Mouse (Mus musculus) megakaryocyte, embryonic 14.5 days (primary cell): ENCODE results near the gene Capn15. TPM values are rescaled to one million over a fixed set of nuclear protein-coding genes. Genes with fewer than 3 reads are reported as not detected.

Experiments used
- H3K27me3 ChIP-seq: replicated peaks from 2 replicates; pipeline ENCODE3; 2012; ENCODE audit warnings: inconsistent platforms
- H3K36me3 ChIP-seq: replicated peaks from 2 replicates; pipeline ENCODE3; 2012; ENCODE audit warnings: low read length, inconsistent platforms, mixed read lengths
- H3K4me1 ChIP-seq: 2 replicates; pipeline ENCODE4 v1.6.1; 2012; ENCODE audit warnings: inconsistent platforms
- H3K4me3 ChIP-seq: replicated peaks from 2 replicates; pipeline ENCODE3; 2012; ENCODE audit warnings: moderate library complexity, mild to moderate bottlenecking, inconsistent platforms
- H3K9me3 ChIP-seq: 2 replicates; pipeline ENCODE4 v1.6.1; 2012; ENCODE audit warnings: inconsistent platforms
- FLI1 ChIP-seq: IDR thresholded peaks from 2 replicates; pipeline ENCODE4 v1.6.1; 2012; ENCODE audit warnings: low read length, inconsistent platforms, mixed read lengths
- GATA1 ChIP-seq: IDR thresholded peaks from 3 replicates; pipeline ENCODE4 v1.6.1; 2012; ENCODE audit warnings: mixed read lengths, low read length, inconsistent platforms, borderline replicate concordance
- polyA plus RNA-seq: library from polyadenylated mRNA; stranded (reverse); fragments of >175 nt; gene quantifications from 2 replicates; pipeline ENCODE4 v1.2.3, GENCODE M21; 2012; ENCODE audit warnings: low replicate concordance; ENCODE audit not compliant: insufficient read depth

Gene Capn15
- polyA plus RNA-seq, 1 experiment = 12.2 TPM

GRCm38 (mm10) chr17:25934526-25934925 lies 51.1 kb downstream of the Capn15 start:
- Histone ChIP-seq H3K4me1 (peaks cover 14% of the 10 kb centered on the region), H3K27me3 (no peaks in the 10 kb centered on the region), H3K36me3 (peaks cover 93% of the 10 kb centered on the region), H3K4me3 (no peak overlapping the region), H3K9me3 (no peaks in the 10 kb centered on the region)
- TF ChIP-seq FLI1 (no peak), GATA1 (no peak)

DNA sequence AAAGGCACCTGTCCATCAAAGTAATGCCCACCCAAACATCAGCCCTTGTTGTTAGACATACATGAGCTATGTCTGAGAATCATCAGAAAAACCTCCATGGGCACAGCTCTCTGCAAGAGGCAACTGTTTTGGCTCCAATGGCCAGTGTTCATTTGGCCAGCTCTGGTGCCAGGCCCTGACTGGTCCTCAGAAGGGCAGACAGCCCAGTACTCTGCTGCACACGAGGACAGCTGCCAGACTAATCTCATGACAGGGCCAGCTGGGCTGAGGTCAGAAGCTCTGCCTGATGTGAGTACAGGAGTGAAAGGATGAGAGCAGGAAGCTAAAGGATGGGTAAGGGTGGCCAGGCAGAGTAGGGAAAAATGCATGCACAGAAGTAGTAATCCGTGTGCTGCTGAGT lies 60.2 kb downstream of the Capn15 start:
- TF ChIP-seq GATA1 (no peak), FLI1 (no peak)
- Histone ChIP-seq H3K27me3 (no peaks in the 10 kb centered on the region), H3K4me1 (peaks cover 26% of the 10 kb centered on the region), H3K36me3 (peaks cover 61% of the 10 kb centered on the region), H3K4me3 (no peak overlapping the region), H3K9me3 (no peaks in the 10 kb centered on the region)

GRCm38 (mm10) chr17:25922120-25922519 lies 63.5 kb downstream of the Capn15 start:
- Histone ChIP-seq H3K4me3 (peak overlapping the region; percentile 68), H3K4me1 (peaks cover 40% of the 10 kb centered on the region), H3K27me3 (no peaks in the 10 kb centered on the region), H3K36me3 (peaks cover 41% of the 10 kb centered on the region), H3K9me3 (no peaks in the 10 kb centered on the region)
- TF ChIP-seq GATA1 (no peak), FLI1 (no peak)

DNA sequence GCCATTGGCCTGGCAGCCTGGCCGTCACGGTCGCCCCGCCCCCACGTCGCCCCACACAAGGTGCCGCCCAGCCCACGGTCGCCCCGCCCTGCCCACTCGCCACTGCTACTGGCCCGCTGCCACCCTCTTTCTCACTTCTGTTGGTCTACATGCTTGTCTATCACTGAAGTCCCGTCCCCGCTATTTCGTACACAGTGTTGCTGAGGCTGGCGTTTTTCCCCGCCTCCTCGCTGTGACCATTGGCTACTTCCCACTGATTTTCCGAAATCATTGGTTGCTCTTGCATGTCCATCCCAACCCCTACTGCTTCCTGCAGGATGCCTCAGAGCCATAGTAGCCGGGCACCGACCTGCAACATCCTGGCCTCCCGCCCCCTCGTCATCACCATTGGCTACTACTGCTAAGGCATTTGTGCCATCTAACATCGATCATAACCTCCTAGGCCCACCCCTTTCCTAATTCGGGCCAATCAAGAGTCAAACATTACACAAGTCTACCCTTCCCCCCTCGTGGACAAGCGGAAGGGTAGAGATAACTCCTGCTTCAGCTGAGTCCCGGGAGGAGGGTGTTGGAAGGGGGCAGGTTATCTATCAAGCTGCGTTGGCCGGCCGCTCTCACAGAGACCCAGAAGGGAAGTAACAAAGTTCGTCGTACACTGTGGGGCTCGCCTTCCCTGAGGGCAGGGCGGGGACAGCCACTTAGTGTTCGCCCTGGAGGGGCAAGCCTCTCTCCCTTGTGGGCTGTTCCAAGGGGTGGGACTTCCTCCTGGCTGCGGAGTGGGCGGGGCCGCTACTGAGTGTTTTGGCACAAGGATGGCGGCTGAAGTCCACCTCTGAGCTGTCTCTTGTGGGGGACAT lies 65.6 kb downstream of the Capn15 start:
- Histone ChIP-seq H3K9me3 (no peaks in the 10 kb centered on the region), H3K4me3 (peak overlapping the region; percentile 100), H3K36me3 (peaks cover 35% of the 10 kb centered on the region), H3K4me1 (peaks cover 55% of the 10 kb centered on the region), H3K27me3 (peaks cover 2% of the 10 kb centered on the region)
- no peak for TF ChIP-seq FLI1
- TF ChIP-seq GATA1 = 0 out of 3 replicates have a peak, but pooled peaks have one; percentile 30

DNA sequence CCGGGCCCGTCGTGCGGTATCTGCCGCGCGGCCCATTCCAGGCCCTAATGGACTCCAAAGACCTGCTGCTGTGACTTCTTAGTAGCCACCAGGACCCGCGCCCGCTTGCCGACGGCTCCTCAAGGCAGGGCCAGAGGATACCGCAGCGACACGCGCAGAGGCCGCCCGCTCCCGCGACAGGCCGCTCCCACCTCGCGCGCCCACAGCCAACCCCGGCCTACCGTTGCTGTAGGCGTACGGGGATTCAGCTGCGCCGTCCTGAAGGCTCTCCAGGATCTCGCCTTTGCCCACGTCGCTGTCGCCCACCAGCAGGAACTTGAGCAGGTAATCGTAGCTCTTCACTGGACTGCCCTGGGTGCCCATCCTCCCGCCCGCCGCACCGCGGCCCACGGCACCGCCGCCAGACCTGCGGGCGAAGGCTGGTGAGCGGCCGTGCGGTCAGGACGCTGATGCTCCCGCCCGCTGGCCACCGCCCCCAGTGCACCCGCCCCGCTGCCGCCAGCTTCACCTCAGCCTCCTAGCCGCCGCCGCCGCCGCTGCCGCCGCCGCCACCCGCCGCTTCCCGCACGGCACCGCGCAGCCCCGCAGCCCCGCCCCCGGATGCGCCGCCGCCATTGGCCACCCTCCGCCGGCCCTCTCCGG lies 66.3 kb downstream of the Capn15 start, which contains the start of gene Rab40c:
Rab40c (minus strand) TSS at position 584 of the 642 bp plus-strand sequence.
- TF ChIP-seq FLI1 (no peak), GATA1 (no peak)
- H3K9me3 ChIP-seq = no peaks in the 10 kb centered on the region
- peaks cover 2% of the 10 kb centered on the region for H3K27me3 ChIP-seq
- peaks cover 36% of the 10 kb centered on the region for H3K36me3 ChIP-seq
- peak within 1 kb of the TSS; percentile 100 for H3K4me3 ChIP-seq
- H3K4me1 ChIP-seq = peaks cover 63% of the 10 kb centered on the region

- H3K4me1 ChIP-seq = peaks cover 74% of the 10 kb centered on the region
- peaks cover 2% of the 10 kb centered on the region for H3K27me3 ChIP-seq
- no peaks in the 10 kb centered on the region for H3K9me3 ChIP-seq
- H3K36me3 ChIP-seq = peaks cover 34% of the 10 kb centered on the region
- peak overlapping the region; percentile 100 for H3K4me3 ChIP-seq
- TF ChIP-seq FLI1 (no peak), GATA1 (no peak)
Measured at GRCm38 (mm10) chr17:25918037-25918750, 67.4 kb downstream of the Capn15 start.

- peaks cover 38% of the 10 kb centered on the region for H3K36me3 ChIP-seq
- H3K4me1 ChIP-seq = peaks cover 76% of the 10 kb centered on the region
- TF ChIP-seq GATA1 (no peak), FLI1 (no peak)
- peaks cover 2% of the 10 kb centered on the region for H3K27me3 ChIP-seq
- H3K9me3 ChIP-seq = no peaks in the 10 kb centered on the region
- no peak overlapping the region for H3K4me3 ChIP-seq
Measured at GRCm38 (mm10) chr17:25916931-25917647, 68.5 kb downstream of the Capn15 start.

DNA sequence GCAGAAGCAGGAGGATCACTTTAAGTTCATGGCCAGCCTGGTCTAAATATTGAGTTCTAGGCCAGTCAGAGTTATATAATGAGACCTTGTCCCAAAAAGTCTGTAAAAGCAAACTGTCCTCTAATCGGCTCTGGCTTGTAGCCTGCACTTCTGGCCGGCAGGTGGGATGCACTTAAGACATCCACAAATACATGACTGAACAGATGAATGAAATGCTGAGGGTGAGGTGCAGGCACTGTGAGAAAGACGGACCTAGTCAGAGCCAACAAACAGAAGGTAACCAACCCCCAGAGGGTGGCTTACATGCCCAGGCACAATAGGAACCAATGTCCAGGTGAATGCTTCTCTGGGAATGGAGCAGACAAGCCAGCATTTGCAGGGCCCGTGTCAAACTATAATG lies 71.3 kb downstream of the Capn15 start:
- H3K27me3 ChIP-seq = peaks cover 2% of the 10 kb centered on the region
- peak overlapping the region; percentile 59 for H3K4me3 ChIP-seq
- peaks cover 52% of the 10 kb centered on the region for H3K36me3 ChIP-seq
- no peaks in the 10 kb centered on the region for H3K9me3 ChIP-seq
- peaks cover 72% of the 10 kb centered on the region for H3K4me1 ChIP-seq
- TF ChIP-seq FLI1 = no peak
- TF ChIP-seq GATA1 = no peak

GRCm38 (mm10) chr17:25913877-25914275 lies 71.7 kb downstream of the Capn15 start:
- peaks cover 69% of the 10 kb centered on the region for H3K4me1 ChIP-seq

More at GRCm38 (mm10) chr17:25913877-25914275, 71.7 kb downstream of the Capn15 start:
- Histone ChIP-seq H3K36me3 (peaks cover 52% of the 10 kb centered on the region), H3K4me3 (peak overlapping the region; percentile 74), H3K27me3 (peaks cover 2% of the 10 kb centered on the region), H3K9me3 (no peaks in the 10 kb centered on the region)
- no peak for TF ChIP-seq FLI1
